Mouse (Mus musculus) ES-Bruce4 (cell line): ENCODE results near the gene Abcf1. TPM values are rescaled to one million over a fixed set of nuclear protein-coding genes. Genes with fewer than 3 reads are reported as not detected.

Experiments used
- H3K27ac ChIP-seq: 2 replicates; pipeline ENCODE4 v1.5.1; 2012; ENCODE audit warnings: low read length, inconsistent platforms; ENCODE audit not compliant: insufficient read depth
- H3K27me3 ChIP-seq: 2 replicates; pipeline ENCODE4 v1.6.1; 2012; ENCODE audit warnings: mild to moderate bottlenecking, low read length, inconsistent platforms; ENCODE audit not compliant: control insufficient read depth, poor library complexity, insufficient read depth, severe bottlenecking
- H3K36me3 ChIP-seq: 2 replicates; pipeline ENCODE4 v1.6.1; 2012; ENCODE audit warnings: inconsistent platforms, mild to moderate bottlenecking, low read length, moderate library complexity; ENCODE audit not compliant: control insufficient read depth, poor library complexity, insufficient read depth, severe bottlenecking
- H3K4me1 ChIP-seq: one replicate; pipeline ENCODE4 v1.8.1; 2011; ENCODE audit warnings: low read length; ENCODE audit not compliant: control insufficient read depth, insufficient read depth
- H3K4me3 ChIP-seq: 2 replicates; pipeline ENCODE4 v1.5.1; 2011; ENCODE audit warnings: low read depth, mild to moderate bottlenecking, low read length
- H3K9ac ChIP-seq: 2 replicates; pipeline ENCODE4 v1.6.1; 2012; ENCODE audit warnings: low read depth, mild to moderate bottlenecking, inconsistent platforms; ENCODE audit not compliant: poor library complexity, severe bottlenecking
- H3K9me3 ChIP-seq: replicated peaks from 2 replicates; pipeline ENCODE4 v1.6.1; 2012; ENCODE audit warnings: mild to moderate bottlenecking, low read length, inconsistent platforms; ENCODE audit not compliant: control insufficient read depth, poor library complexity, insufficient read depth, severe bottlenecking
- CTCF ChIP-seq: IDR thresholded peaks from one replicate; pipeline ENCODE4 v1.8.1; 2011; ENCODE audit warnings: low read depth, low read length
- EP300 ChIP-seq: IDR thresholded peaks from 2 replicates; pipeline ENCODE4 v1.6.1; 2011; ENCODE audit warnings: low read depth, low read length; ENCODE audit not compliant: insufficient read depth
- POLR2A ChIP-seq: IDR thresholded peaks from one replicate; pipeline ENCODE4 v1.8.1; 2011; ENCODE audit warnings: low read length; ENCODE audit not compliant: insufficient read depth
- polyA plus RNA-seq: library from polyadenylated mRNA; stranded (reverse); fragments of >200 nt; gene quantifications from 2 replicates; pipeline ENCODE4 v1.2.4, GENCODE M21; 2011; ENCODE audit warnings: low read depth; ENCODE audit not compliant: missing spikeins, insufficient read depth, insufficient read length

Abcf1 gene
- polyA plus RNA-seq, 1 experiment: 213 TPM

DNA sequence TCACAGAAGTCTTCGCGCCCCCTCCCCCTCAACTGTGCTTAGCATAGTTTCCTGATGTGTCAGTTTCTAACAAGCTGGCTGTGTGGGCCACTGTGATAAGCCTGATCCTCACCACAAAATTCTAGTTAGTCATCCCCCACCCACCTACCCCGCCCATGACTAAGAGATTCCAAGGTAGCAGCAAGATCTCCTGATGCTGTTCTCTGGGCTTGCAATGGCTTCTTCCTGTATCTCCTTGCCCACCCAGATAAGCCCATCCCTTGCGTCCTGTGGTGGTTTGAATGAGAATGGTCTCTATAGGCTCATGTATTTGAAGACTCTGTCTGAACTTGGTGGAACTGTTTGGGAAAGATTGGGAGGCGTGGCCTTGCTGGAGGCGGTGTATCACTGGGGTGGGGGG is 32.4 kb upstream of the Abcf1 start:
- Histone ChIP-seq H3K9me3 (peaks cover 69% of the 10 kb centered on the region), H3K9ac (no peak overlapping the region), H3K27me3 (no peaks in the 10 kb centered on the region), H3K27ac (no peak overlapping the region), H3K4me1 (no peaks in the 10 kb centered on the region), H3K4me3 (no peak overlapping the region), H3K36me3 (peaks cover 7% of the 10 kb centered on the region)
- no peak for TF ChIP-seq CTCF
- no peak for TF ChIP-seq EP300
- no peak for TF ChIP-seq POLR2A

DNA sequence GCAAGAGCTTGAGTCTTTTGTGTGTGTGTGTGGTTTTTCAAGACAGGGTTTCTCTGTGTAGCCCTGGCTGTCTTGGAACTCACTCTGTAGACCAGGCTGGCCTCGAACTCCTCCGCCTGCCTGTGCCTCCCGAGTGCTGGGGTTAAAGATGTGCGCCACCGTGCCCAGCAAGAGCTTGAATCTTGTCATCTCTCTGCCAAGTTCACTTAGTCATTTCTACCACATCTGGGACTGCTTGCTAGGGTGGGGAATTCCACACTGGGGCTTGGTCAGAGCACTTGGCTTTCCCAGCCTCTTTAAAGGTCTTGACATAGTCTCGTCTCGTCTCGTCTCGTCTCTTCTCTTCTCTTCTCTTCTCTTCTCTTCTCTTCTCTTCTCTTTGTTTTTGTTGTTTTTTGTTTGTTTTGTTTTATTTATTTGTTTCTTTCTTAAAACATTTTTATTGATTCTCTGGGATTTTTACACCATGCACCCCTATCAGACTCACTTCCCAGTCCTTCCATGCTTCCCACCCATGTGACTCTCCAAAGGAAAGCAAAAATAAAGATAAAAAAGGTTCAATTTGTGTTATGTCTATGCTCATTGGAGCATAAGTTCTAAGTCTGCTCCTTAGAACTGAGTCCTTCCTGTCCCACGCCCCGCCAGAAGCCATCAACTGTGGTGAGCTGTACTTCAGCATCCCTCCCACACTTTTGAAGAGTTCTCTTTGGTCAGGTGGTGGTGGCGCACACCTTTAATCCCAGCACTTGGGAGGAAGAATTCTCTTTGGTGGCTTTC is 31.7 kb upstream of the Abcf1 start:
- H3K36me3 ChIP-seq: peaks cover 3% of the 10 kb centered on the region
- H3K9me3 ChIP-seq: peaks cover 63% of the 10 kb centered on the region
- H3K4me1 ChIP-seq: no peaks in the 10 kb centered on the region
- H3K27me3 ChIP-seq: no peaks in the 10 kb centered on the region
- no peak overlapping the region for H3K4me3 ChIP-seq
- no peak overlapping the region for H3K27ac ChIP-seq
- no peak for TF ChIP-seq EP300
- TF ChIP-seq POLR2A: no peak
- no peak for TF ChIP-seq CTCF
- no peak overlapping the region for H3K9ac ChIP-seq

DNA sequence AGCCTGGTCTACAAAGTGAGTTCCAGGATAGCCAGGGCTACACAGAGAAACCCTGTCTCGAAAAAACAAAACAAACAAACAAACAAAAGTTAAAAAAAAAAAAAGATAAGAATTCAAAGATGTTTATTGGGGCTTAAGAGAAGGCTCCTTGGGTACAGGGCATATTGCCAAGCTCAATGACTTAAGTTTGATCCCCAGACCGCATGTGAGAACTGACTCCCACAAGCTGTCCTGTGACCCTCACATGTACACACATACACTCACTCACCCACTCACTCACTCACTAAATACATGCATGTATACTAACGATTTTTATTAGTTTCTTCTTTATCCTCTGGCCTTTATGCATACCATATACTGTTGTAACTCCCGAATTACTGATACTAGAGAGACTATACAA is 30.8 kb upstream of the Abcf1 start:
- Histone ChIP-seq H3K27ac (no peak overlapping the region), H3K27me3 (no peaks in the 10 kb centered on the region), H3K4me1 (no peaks in the 10 kb centered on the region), H3K4me3 (no peak overlapping the region), H3K9ac (no peak overlapping the region), H3K36me3 (peaks cover 3% of the 10 kb centered on the region), H3K9me3 (peaks cover 53% of the 10 kb centered on the region)
- TF ChIP-seq CTCF: no peak
- no peak for TF ChIP-seq POLR2A
- no peak for TF ChIP-seq EP300

DNA sequence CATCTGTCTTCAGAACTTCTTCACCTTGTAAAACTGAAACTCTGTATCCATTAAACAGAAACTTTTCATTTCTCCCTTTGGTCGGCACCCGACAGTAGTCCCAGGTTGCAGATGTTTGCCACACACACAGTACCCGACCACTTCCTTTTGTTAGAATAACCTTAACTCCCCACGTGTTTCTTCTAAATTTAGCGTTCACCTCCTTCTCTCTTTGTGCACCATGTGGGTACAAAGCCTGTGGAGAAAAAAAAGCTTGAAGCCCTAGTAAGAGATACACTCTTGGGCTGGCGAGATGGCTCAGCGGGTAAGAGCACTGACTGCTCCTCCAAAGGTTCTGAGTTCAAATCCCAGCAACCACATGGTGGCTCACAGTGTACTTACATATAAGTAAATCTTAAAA is 29.8 kb upstream of the Abcf1 start:
- no peak overlapping the region for H3K27ac ChIP-seq
- H3K4me3 ChIP-seq: no peak overlapping the region
- H3K9ac ChIP-seq: no peak overlapping the region
- H3K36me3 ChIP-seq: peaks cover 3% of the 10 kb centered on the region
- peaks cover 43% of the 10 kb centered on the region for H3K9me3 ChIP-seq
- no peaks in the 10 kb centered on the region for H3K27me3 ChIP-seq
- no peak for TF ChIP-seq CTCF
- TF ChIP-seq POLR2A: no peak
- TF ChIP-seq EP300: no peak
- no peaks in the 10 kb centered on the region for H3K4me1 ChIP-seq

DNA sequence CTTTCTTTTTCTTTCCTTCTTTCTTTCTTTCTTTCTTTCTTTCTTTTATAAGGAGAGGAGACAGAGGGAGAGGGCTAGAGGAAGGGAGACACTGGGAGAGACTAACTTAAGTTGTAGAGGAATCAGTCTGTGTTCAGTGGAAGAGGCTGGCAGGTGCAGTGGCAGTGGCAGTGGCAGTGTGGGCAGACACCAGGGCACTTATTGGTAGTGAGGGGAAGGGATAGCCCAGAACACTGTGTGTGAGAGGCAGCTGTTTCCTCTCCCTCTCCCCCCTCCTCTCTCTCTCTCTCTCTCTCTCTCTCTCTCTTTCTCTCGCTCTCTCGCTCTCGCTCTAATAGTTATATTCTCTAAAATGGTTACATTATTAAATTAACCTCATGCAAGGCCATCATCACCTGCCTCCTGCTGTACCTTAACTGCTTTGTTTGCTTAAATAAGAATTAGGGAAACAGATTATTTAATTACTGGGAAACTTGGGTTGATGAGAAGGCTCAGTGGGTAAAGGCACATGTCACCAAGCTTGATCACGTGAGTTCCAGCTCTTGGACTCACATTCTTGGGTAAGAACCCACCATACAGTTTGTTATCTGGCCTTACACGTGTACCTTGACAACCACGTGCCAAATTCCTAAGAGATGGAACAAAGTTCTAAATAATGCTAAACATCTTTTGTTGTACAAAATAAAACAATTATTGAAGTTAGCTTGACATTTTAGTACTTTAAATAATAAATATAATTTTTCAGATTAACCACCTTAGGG is 29.2 kb upstream of the Abcf1 start:
- Histone ChIP-seq H3K4me1 (no peaks in the 10 kb centered on the region), H3K36me3 (peaks cover 3% of the 10 kb centered on the region), H3K27me3 (no peaks in the 10 kb centered on the region), H3K9me3 (peaks cover 37% of the 10 kb centered on the region), H3K9ac (no peak overlapping the region), H3K27ac (no peak overlapping the region), H3K4me3 (no peak overlapping the region)
- TF ChIP-seq EP300 (no peak), CTCF (no peak), POLR2A (no peak)

DNA sequence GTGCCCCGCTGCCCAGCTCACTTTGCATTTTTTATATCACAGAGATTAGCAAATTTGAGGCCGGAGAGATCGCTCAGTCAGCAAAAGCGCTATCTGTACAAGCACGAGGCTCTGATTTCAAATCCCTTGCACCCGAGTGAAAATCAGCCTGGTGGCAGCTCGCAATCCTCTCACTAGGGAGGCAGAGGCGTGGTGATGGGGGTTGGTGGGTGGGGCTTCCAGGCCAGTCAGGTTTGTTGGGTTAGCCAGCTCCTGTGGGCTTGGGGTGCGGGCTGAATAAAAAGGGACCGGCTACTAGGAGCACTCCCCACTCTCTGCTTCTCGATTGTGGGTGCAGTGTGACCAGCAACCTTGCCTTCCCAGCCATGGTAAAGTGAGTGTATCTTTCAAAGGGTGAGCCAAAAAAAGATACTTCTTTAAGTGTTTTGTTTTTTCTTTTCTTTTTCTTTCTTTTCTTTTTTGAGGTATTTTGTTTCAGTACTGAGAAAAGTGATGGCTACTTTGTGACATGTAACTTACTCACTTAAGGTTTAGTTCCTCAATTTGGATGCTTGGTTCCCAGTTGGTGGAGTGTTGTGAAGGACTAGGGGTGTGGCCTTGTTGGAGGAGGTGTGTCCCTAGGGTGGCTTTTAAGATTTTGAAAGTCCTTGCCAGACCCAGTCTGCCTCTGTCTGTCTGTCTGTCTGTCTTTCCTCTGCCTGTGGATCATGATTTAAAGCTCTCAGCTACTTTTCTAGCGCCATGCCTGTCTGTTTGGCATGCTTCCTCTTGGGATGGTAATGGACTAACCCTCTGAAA is 28.4 kb upstream of the Abcf1 start:
- Histone ChIP-seq H3K9me3 (peaks cover 32% of the 10 kb centered on the region), H3K27ac (no peak overlapping the region), H3K4me1 (no peaks in the 10 kb centered on the region), H3K9ac (no peak overlapping the region), H3K4me3 (no peak overlapping the region), H3K36me3 (peaks cover 3% of the 10 kb centered on the region; the same call in 1 of the 2 replicates), H3K27me3 (no peaks in the 10 kb centered on the region)
- no peak for TF ChIP-seq POLR2A
- TF ChIP-seq CTCF: no peak
- no peak for TF ChIP-seq EP300
